Mouse (Mus musculus): ENCODE measurements at regions not wholly inside any gene's neighbourhood (a gene's known extent, or its start where the extent isn't known, plus 50 kb on each side); places are given as distances from the start of the nearest gene placed in this dataset.
A peak's percentile ranks its signal among the peaks of the same experiment; 100 is the strongest.

- H3K27ac ChIP-seq (ENCODE audit: low read length): no peak overlapping the region
- WGBS: 33% methylated on average over 6 of the region's 6 CpGs
- H3K36me3 ChIP-seq (ENCODE audit: control insufficient read depth, insufficient read depth, low read length): no peaks in the 10 kb centered on the region
- no peaks in the 10 kb centered on the region for H3K4me1 ChIP-seq (ENCODE audit: control insufficient read depth, insufficient read depth, low read length)
- no peaks in the 10 kb centered on the region for H3K27me3 ChIP-seq (ENCODE audit: control insufficient read depth, insufficient read depth, low read depth, low read length)
- H3K9me3 ChIP-seq (replicated peaks; ENCODE audit: control insufficient read depth, low read length, poor library complexity, severe bottlenecking): no peaks in the 10 kb centered on the region
- ATAC-seq: no peak
- H3K4me3 ChIP-seq (ENCODE audit: low read depth, low read length): no peak overlapping the region
- no peak overlapping the region for H3K4me2 ChIP-seq (ENCODE audit: low read length)
- no peak overlapping the region for H3K9ac ChIP-seq (ENCODE audit: low read depth, low read length)
Observed at GRCm38 (mm10) chr1:191486766-191487165, 83.7 kb upstream of the Ppp2r5a start.

- Histone ChIP-seq H3K4me2 (ENCODE audit: low read length) (no peak overlapping the region), H3K9ac (ENCODE audit: low read depth, low read length) (no peak overlapping the region), H3K36me3 (ENCODE audit: control insufficient read depth, insufficient read depth, low read length) (no peaks in the 10 kb centered on the region), H3K9me3 (replicated peaks; ENCODE audit: control insufficient read depth, low read length, poor library complexity, severe bottlenecking) (no peaks in the 10 kb centered on the region), H3K27ac (ENCODE audit: low read length) (no peak overlapping the region), H3K4me3 (ENCODE audit: low read depth, low read length) (no peak overlapping the region), H3K27me3 (ENCODE audit: control insufficient read depth, insufficient read depth, low read depth, low read length) (no peaks in the 10 kb centered on the region), H3K4me1 (ENCODE audit: control insufficient read depth, insufficient read depth, low read length) (no peaks in the 10 kb centered on the region)
- ATAC-seq: no peak
- 88% methylated on average over 8 of the region's 8 CpGs for WGBS
Observed at GRCm38 (mm10) chr1:191484726-191485425, 81.8 kb upstream of the Ppp2r5a start.

- no peaks in the 10 kb centered on the region for H3K4me1 ChIP-seq (ENCODE audit: control insufficient read depth, insufficient read depth, low read length)
- no peak overlapping the region for H3K27ac ChIP-seq (ENCODE audit: low read length)
- H3K4me3 ChIP-seq (ENCODE audit: low read depth, low read length): no peak overlapping the region
- no peaks in the 10 kb centered on the region for H3K36me3 ChIP-seq (ENCODE audit: control insufficient read depth, insufficient read depth, low read length)
- WGBS: 81% methylated on average over 13 of the region's 13 CpGs
- no peak overlapping the region for H3K9ac ChIP-seq (ENCODE audit: low read depth, low read length)
- no peak for ATAC-seq
- H3K27me3 ChIP-seq (ENCODE audit: control insufficient read depth, insufficient read depth, low read depth, low read length): no peaks in the 10 kb centered on the region
- no peak overlapping the region for H3K4me2 ChIP-seq (ENCODE audit: low read length)
- H3K9me3 ChIP-seq (replicated peaks; ENCODE audit: control insufficient read depth, low read length, poor library complexity, severe bottlenecking): no peaks in the 10 kb centered on the region
Observed at GRCm38 (mm10) chr1:191479906-191480379, 76.9 kb upstream of the Ppp2r5a start.

GRCm38 (mm10) chr1:191472551-191472950, 69.5 kb upstream of the Ppp2r5a start:
- Histone ChIP-seq H3K4me2 (ENCODE audit: low read length) (no peak overlapping the region), H3K36me3 (ENCODE audit: control insufficient read depth, insufficient read depth, low read length) (no peaks in the 10 kb centered on the region), H3K27ac (ENCODE audit: low read length) (no peak overlapping the region), H3K4me3 (ENCODE audit: low read depth, low read length) (no peak overlapping the region), H3K9me3 (replicated peaks; ENCODE audit: control insufficient read depth, low read length, poor library complexity, severe bottlenecking) (no peaks in the 10 kb centered on the region), H3K4me1 (ENCODE audit: control insufficient read depth, insufficient read depth, low read length) (peaks cover 14% of the 10 kb centered on the region), H3K9ac (ENCODE audit: low read depth, low read length) (no peak overlapping the region), H3K27me3 (ENCODE audit: control insufficient read depth, insufficient read depth, low read depth, low read length) (no peaks in the 10 kb centered on the region)
- ATAC-seq: no peak
- WGBS: 88% methylated on average over 5 of the region's 5 CpGs

GRCm38 (mm10) chr1:191471489-191471888, 68.4 kb upstream of the Ppp2r5a start:
- ATAC-seq: no peak
- Histone ChIP-seq H3K4me2 (ENCODE audit: low read length) (no peak overlapping the region), H3K4me3 (ENCODE audit: low read depth, low read length) (no peak overlapping the region), H3K4me1 (ENCODE audit: control insufficient read depth, insufficient read depth, low read length) (peaks cover 14% of the 10 kb centered on the region), H3K9ac (ENCODE audit: low read depth, low read length) (no peak overlapping the region), H3K9me3 (replicated peaks; ENCODE audit: control insufficient read depth, low read length, poor library complexity, severe bottlenecking) (no peaks in the 10 kb centered on the region), H3K27me3 (ENCODE audit: control insufficient read depth, insufficient read depth, low read depth, low read length) (no peaks in the 10 kb centered on the region), H3K27ac (ENCODE audit: low read length) (no peak overlapping the region), H3K36me3 (ENCODE audit: control insufficient read depth, insufficient read depth, low read length) (no peaks in the 10 kb centered on the region)
- WGBS: 66% methylated on average over 2 of the region's 2 CpGs

GRCm38 (mm10) chr1:191470190-191470985, 67.3 kb upstream of the Ppp2r5a start:
- peak; percentile 60; the same call in 1 of the 2 replicates for ATAC-seq
- Histone ChIP-seq H3K27me3 (ENCODE audit: control insufficient read depth, insufficient read depth, low read depth, low read length) (no peaks in the 10 kb centered on the region), H3K4me3 (ENCODE audit: low read depth, low read length) (no peak overlapping the region), H3K4me1 (ENCODE audit: control insufficient read depth, insufficient read depth, low read length) (peaks cover 14% of the 10 kb centered on the region), H3K9ac (ENCODE audit: low read depth, low read length) (no peak overlapping the region), H3K9me3 (replicated peaks; ENCODE audit: control insufficient read depth, low read length, poor library complexity, severe bottlenecking) (no peaks in the 10 kb centered on the region), H3K36me3 (ENCODE audit: control insufficient read depth, insufficient read depth, low read length) (no peaks in the 10 kb centered on the region), H3K27ac (ENCODE audit: low read length) (peak overlapping the region; percentile 35; the same call in 1 of the 2 replicates), H3K4me2 (ENCODE audit: low read length) (peak overlapping the region; percentile 17; the same call in 1 of the 2 replicates)
- WGBS: 26% methylated on average over 13 of the region's 13 CpGs

- 45% methylated on average over 4 of the region's 4 CpGs for WGBS
- Histone ChIP-seq H3K9ac (ENCODE audit: low read depth, low read length) (no peak overlapping the region), H3K9me3 (replicated peaks; ENCODE audit: control insufficient read depth, low read length, poor library complexity, severe bottlenecking) (no peaks in the 10 kb centered on the region), H3K4me1 (ENCODE audit: control insufficient read depth, insufficient read depth, low read length) (peaks cover 14% of the 10 kb centered on the region), H3K4me2 (ENCODE audit: low read length) (no peak overlapping the region), H3K36me3 (ENCODE audit: control insufficient read depth, insufficient read depth, low read length) (no peaks in the 10 kb centered on the region), H3K27ac (ENCODE audit: low read length) (peak overlapping the region; percentile 9; the same call in 1 of the 2 replicates), H3K27me3 (ENCODE audit: control insufficient read depth, insufficient read depth, low read depth, low read length) (no peaks in the 10 kb centered on the region), H3K4me3 (ENCODE audit: low read depth, low read length) (no peak overlapping the region)
- ATAC-seq: peak; percentile 68; the same call in 1 of the 2 replicates
Observed at GRCm38 (mm10) chr1:191468837-191469529, 65.9 kb upstream of the Ppp2r5a start.

GRCm38 (mm10) chr1:191466261-191466660, 63.2 kb upstream of the Ppp2r5a start:
- no peak overlapping the region for H3K4me2 ChIP-seq (ENCODE audit: low read length)
- H3K27ac ChIP-seq (ENCODE audit: low read length): no peak overlapping the region
- H3K9me3 ChIP-seq (replicated peaks; ENCODE audit: control insufficient read depth, low read length, poor library complexity, severe bottlenecking): no peaks in the 10 kb centered on the region
- H3K27me3 ChIP-seq (ENCODE audit: control insufficient read depth, insufficient read depth, low read depth, low read length): no peaks in the 10 kb centered on the region
- H3K4me3 ChIP-seq (ENCODE audit: low read depth, low read length): no peak overlapping the region
- no peak for ATAC-seq
- 88% methylated on average over 3 of the region's 3 CpGs for WGBS
- no peaks in the 10 kb centered on the region for H3K36me3 ChIP-seq (ENCODE audit: control insufficient read depth, insufficient read depth, low read length)
- peaks cover 21% of the 10 kb centered on the region for H3K4me1 ChIP-seq (ENCODE audit: control insufficient read depth, insufficient read depth, low read length)
- H3K9ac ChIP-seq (ENCODE audit: low read depth, low read length): no peak overlapping the region

Data from midbrain, embryonic 16.5 days (tissue).